ENCODE assay signal across 8 mouse cellular contexts in the genomic region with DNA sequence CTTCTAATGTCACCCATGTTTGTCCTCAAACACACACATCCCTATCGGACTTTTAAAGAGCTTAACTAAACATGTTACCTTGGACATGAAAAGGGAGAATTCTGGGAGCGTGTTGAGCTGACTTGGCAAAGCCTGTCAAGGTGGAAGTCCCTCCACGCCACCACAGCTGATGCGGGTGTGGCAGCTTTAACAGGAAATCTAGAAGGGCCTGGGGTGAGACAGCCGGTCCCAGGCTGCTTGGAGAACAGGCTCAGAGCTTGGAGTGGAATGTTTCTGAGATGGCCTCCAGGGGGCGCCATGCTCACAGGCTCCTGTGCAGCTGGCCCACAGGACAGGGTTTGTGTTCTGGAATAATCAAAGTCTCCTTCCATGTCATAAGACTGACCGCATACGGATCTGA. TPM values are rescaled to one million over a fixed set of nuclear protein-coding genes. Genes with fewer than 3 reads are reported as not detected.
A peak's percentile ranks its signal among the peaks of the same experiment; 100 is the strongest.
DNase-seq lines count a peak whose midpoint lies in the region; ATAC-seq and TF ChIP-seq lines count a peak whose summit lies in the region.

Otos (minus strand) TSS at position 169 of the 400 bp plus-strand sequence.

- H3K27ac ChIP-seq in gastrocnemius, adult 2 months: peak within 1 kb of the TSS; percentile 65
- no peak within 1 kb of the TSS for H3K27ac ChIP-seq in intestine, embryonic 16.5 days (ENCODE audit: low read length)
- no peak within 1 kb of the TSS for H3K27ac ChIP-seq in limb, embryonic 11.5 days (replicated peaks; ENCODE audit: low read depth, low read length)
- no peak within 1 kb of the TSS for H3K27ac ChIP-seq in midbrain, embryonic 14.5 days (replicated peaks; ENCODE audit: low read depth, low read length)

- 20% methylated on average over 8 of the region's 8 CpGs for WGBS in intestine, embryonic 16.5 days
- WGBS in limb, embryonic 11.5 days: 32% methylated on average over 8 of the region's 8 CpGs
- 30% methylated on average over 8 of the region's 8 CpGs for WGBS in midbrain, embryonic 14.5 days

- no peaks in the 10 kb centered on the region for H3K36me3 ChIP-seq in intestine, embryonic 16.5 days (ENCODE audit: control insufficient read depth, insufficient read depth, low read length)
- no peaks in the 10 kb centered on the region for H3K36me3 ChIP-seq in limb, embryonic 11.5 days (ENCODE audit: control insufficient read depth, insufficient read depth, low read length)
- H3K36me3 ChIP-seq in midbrain, embryonic 14.5 days (ENCODE audit: control insufficient read depth, insufficient read depth, low read length): no peaks in the 10 kb centered on the region

- H3K9me3 ChIP-seq in intestine, embryonic 16.5 days (ENCODE audit: control insufficient read depth, low read length): no peaks in the 10 kb centered on the region
- no peaks in the 10 kb centered on the region for H3K9me3 ChIP-seq in limb, embryonic 11.5 days (ENCODE audit: control insufficient read depth, low read length)
- no peaks in the 10 kb centered on the region for H3K9me3 ChIP-seq in midbrain, embryonic 14.5 days (ENCODE audit: control insufficient read depth, low read length)

- peak; percentile 73 for DNase-seq in layer of hippocampus, adult 11-12 months (ENCODE audit: low spot score)
- no peak for DNase-seq in layer of hippocampus, adult 9-10 months (ENCODE audit: low spot score)
- peak; percentile 81 to 86 for DNase-seq in cerebellum, postnatal 25 days
- DNase-seq in gastrocnemius, adult 2 months: peak; percentile 85
- DNase-seq in limb, embryonic 11.5 days (ENCODE audit: low spot score): peak; percentile 84
- DNase-seq in midbrain, embryonic 14.5 days: peak; percentile 84
- DNase-seq in spleen, adult 18-20 months: peak; percentile 20 to 60

- H3K4me3 ChIP-seq in gastrocnemius, adult 2 months: peak within 1 kb of the TSS; percentile 45
- no peak within 1 kb of the TSS for H3K4me3 ChIP-seq in intestine, embryonic 16.5 days (ENCODE audit: low read length)
- no peak within 1 kb of the TSS for H3K4me3 ChIP-seq in limb, embryonic 11.5 days (ENCODE audit: low read depth, low read length)
- no peak within 1 kb of the TSS for H3K4me3 ChIP-seq in midbrain, embryonic 14.5 days (replicated peaks; ENCODE audit: low read depth, low read length)

- TF ChIP-seq CTCF in gastrocnemius, adult 2 months (IDR thresholded peaks at IDR 0.05): peak; percentile 93

- no peak within 1 kb of the TSS for H3K4me2 ChIP-seq in intestine, embryonic 16.5 days (ENCODE audit: low read depth, low read length)
- H3K4me2 ChIP-seq in limb, embryonic 11.5 days (ENCODE audit: low read depth, severe bottlenecking): no peak within 1 kb of the TSS
- H3K4me2 ChIP-seq in midbrain, embryonic 14.5 days (ENCODE audit: low read length): no peak within 1 kb of the TSS

- intact Hi-C loops in gastrocnemius, adult 2 months (cut with DNase I): loop anchor here (1.0 to 2.0 kb wide), 2 partner anchors 185 to 246 kb away; no protein-coding TSS in a partner anchor

- H3K9ac ChIP-seq in intestine, embryonic 16.5 days (ENCODE audit: low read depth, low read length): 0 out of 2 replicates have a peak within 1 kb of the TSS, but pooled peaks have one; percentile 12
- no peak within 1 kb of the TSS for H3K9ac ChIP-seq in limb, embryonic 11.5 days (ENCODE audit: low read length)
- H3K9ac ChIP-seq in midbrain, embryonic 14.5 days (replicated peaks; ENCODE audit: low read length): no peak within 1 kb of the TSS; the same call in 1 of the 2 replicates

- H3K4me1 ChIP-seq in intestine, embryonic 16.5 days (ENCODE audit: control insufficient read depth, insufficient read depth, low read length): peaks cover 8% of the 10 kb centered on the region
- no peaks in the 10 kb centered on the region for H3K4me1 ChIP-seq in limb, embryonic 11.5 days (ENCODE audit: control insufficient read depth, insufficient read depth, low read length)
- H3K4me1 ChIP-seq in midbrain, embryonic 14.5 days (ENCODE audit: control insufficient read depth, insufficient read depth, low read length): no peaks in the 10 kb centered on the region

- H3K27me3 ChIP-seq in intestine, embryonic 16.5 days (replicated peaks; ENCODE audit: control insufficient read depth, insufficient read depth, low read length): no peaks in the 10 kb centered on the region
- no peaks in the 10 kb centered on the region for H3K27me3 ChIP-seq in limb, embryonic 11.5 days (ENCODE audit: control insufficient read depth, insufficient read depth, low read length)
- H3K27me3 ChIP-seq in midbrain, embryonic 14.5 days (ENCODE audit: control insufficient read depth, insufficient read depth, low read length): no peaks in the 10 kb centered on the region

- peak; percentile 75 for ATAC-seq in intestine, embryonic 16.5 days
- peak; percentile 65 for ATAC-seq in limb, embryonic 11.5 days (ENCODE audit: insufficient number of reproducible peaks, low FRiP score, low TSS enrichment, low read depth)
- ATAC-seq in midbrain, embryonic 14.5 days (ENCODE audit: low FRiP score, low TSS enrichment): 0 out of 2 replicates have a peak, but pooled peaks have one; percentile 37

RNA-seq across cellular contexts. Expression of gene Otos, which starts in this region (rescaled TPM):
- not detected for total RNA-seq in gastrocnemius, adult 2 months (2021)
- 0.31 TPM in 1 of 2 replicates, not detected in the other for polyA plus RNA-seq in intestine, embryonic 16.5 days (2015; fragmentation: Nextera tagmentation; extraction: Ambion mirVana)
- 0.10 TPM in 1 of 2 replicates, not detected in the other for polyA plus RNA-seq in limb, embryonic 11.5 days (2014; fragmentation: Nextera tagmentation; extraction: Ambion mirVana)
- polyA plus RNA-seq in midbrain, embryonic 14.5 days (2014; fragmentation: Nextera tagmentation; extraction: Ambion mirVana): 0.21 and 0.46 TPM in 2 replicates

Comparison
In these comparisons a context has a peak if more than half of its experiments do, and no peak if none do; other contexts are left out.
1. Peak in DNase-seq, H3K4me3 ChIP-seq and H3K27ac ChIP-seq in gastrocnemius, adult 2 months; RNA of the gene not detected or under 1 TPM.
2. Peak in ATAC-seq and H3K9ac ChIP-seq in intestine, embryonic 16.5 days; RNA of the gene not detected or under 1 TPM.
3. Peak in DNase-seq and ATAC-seq in limb, embryonic 11.5 days; RNA of the gene not detected or under 1 TPM.
4. Peak in DNase-seq and ATAC-seq in midbrain, embryonic 14.5 days; RNA of the gene not detected or under 1 TPM.